Mouse (Mus musculus) liver, postnatal 0 days (tissue): ENCODE data around the gene Txndc16. TPM values are rescaled to one million over a fixed set of nuclear protein-coding genes. Genes with fewer than 3 reads are reported as not detected.

Source experiments
- ATAC-seq: fragments of 200-750 bp; cut with Nextera tagmentation; 2 replicates; pipeline ENCODE4 v1.8.0; 2017; ENCODE audit warnings: mild to moderate bottlenecking, moderate library complexity
- DNase-seq: peaks from one replicate; pipeline ENCODE4 v3.0.0-alpha.2; 2016
- H3K27ac ChIP-seq: fragments of 300-500 bp; sonication (generic); 2 replicates; pipeline ENCODE4 v1.5.1; 2014; ENCODE audit warnings: antibody characterized with exemption, moderate library complexity, mild to moderate bottlenecking, low read depth
- H3K27me3 ChIP-seq: fragments of 300-500 bp; sonication (generic); 2 replicates; pipeline ENCODE4 v1.6.1; 2014; ENCODE audit warnings: low read length, control low read depth, mixed read lengths; ENCODE audit not compliant: insufficient read depth
- H3K36me3 ChIP-seq: fragments of 300-500 bp; sonication (generic); replicated peaks from 2 replicates; pipeline ENCODE4 v1.6.1; 2014; ENCODE audit warnings: mild to moderate bottlenecking, control low read depth, low read length, moderate library complexity, mixed read lengths; ENCODE audit not compliant: insufficient read depth
- H3K4me1 ChIP-seq: fragments of 300-500 bp; sonication (generic); 2 replicates; pipeline ENCODE4 v1.6.1; 2014; ENCODE audit warnings: antibody characterized with exemption, mild to moderate bottlenecking, control low read depth; ENCODE audit not compliant: insufficient read depth
- H3K4me2 ChIP-seq: fragments of 300-500 bp; sonication (generic); 2 replicates; pipeline ENCODE4 v1.6.1; 2014; ENCODE audit warnings: low read depth, mild to moderate bottlenecking, low read length, moderate library complexity, mixed read lengths
- H3K4me3 ChIP-seq: fragments of 300-500 bp; sonication (generic); 2 replicates; pipeline ENCODE4 v1.5.1; 2014; ENCODE audit warnings: low read depth, low read length
- H3K9ac ChIP-seq: fragments of 300-500 bp; sonication (generic); replicated peaks from 2 replicates; pipeline ENCODE4 v1.6.1; 2014; ENCODE audit warnings: mild to moderate bottlenecking, moderate library complexity
- H3K9me3 ChIP-seq: fragments of 300-500 bp; sonication (generic); 2 replicates; pipeline ENCODE4 v1.6.1; 2016; ENCODE audit warnings: mild to moderate bottlenecking, control low read depth, low read length, mixed read lengths
- CTCF ChIP-seq: sonication (generic); IDR thresholded peaks from 2 replicates; pipeline ENCODE4 v1.5.1; 2016; ENCODE audit warnings: antibody characterized with exemption, low read depth
- EP300 ChIP-seq: IDR thresholded peaks from 2 replicates; pipeline ENCODE4 v1.6.1; 2016; ENCODE audit warnings: antibody characterized with exemption, low read depth, mild to moderate bottlenecking
- WGBS: fragments of 180-500 bp; shearing (Covaris S2); extraction: QIAGEN DNeasy Blood & Tissue Kit; methylation state at CpG from one replicate; pipeline ENCODE4 v1.1.7; 2014; ENCODE audit not compliant: insufficient replicate concordance; 5-methylcytosine and 5-hydroxymethylcytosine counted together
- polyA plus RNA-seq: library from polyadenylated mRNA; unstranded; fragments of >200 nt; fragmentation: Nextera tagmentation; extraction: Ambion mirVana; gene quantifications from 2 replicates; pipeline ENCODE4 v1.2.1, GENCODE M21; 2015

Gene Txndc16
- polyA plus RNA-seq, 1 experiment from 2014 or later, result 2.1 TPM

DNA sequence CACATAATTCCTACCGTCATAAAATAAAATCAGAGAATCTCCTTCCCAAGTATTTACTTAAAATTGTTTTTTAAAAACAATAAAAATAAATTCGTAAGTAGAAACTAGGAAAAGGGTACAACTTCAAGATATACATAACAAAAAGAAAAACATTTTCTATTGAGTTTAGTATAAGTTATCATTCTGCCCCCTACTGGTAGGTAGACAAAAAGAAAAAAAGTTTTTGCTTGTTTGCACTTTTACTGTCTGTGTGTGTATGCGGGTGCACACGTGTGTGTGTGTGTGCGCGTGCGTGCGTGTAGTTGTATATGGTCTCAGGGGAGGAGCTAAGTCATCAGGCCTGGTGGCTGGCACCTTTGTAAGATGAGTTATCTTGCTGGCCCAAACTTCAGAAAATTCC lies 52.8 kb downstream of the Txndc16 start:
- H3K9me3 ChIP-seq, result no peaks in the 10 kb centered on the region
- H3K27ac ChIP-seq, result no peak overlapping the region
- no peak overlapping the region for H3K4me3 ChIP-seq
- ATAC-seq, result no peak
- 76% methylated on average over 8 of the region's 8 CpGs for WGBS
- H3K36me3 ChIP-seq, result peaks cover 4% of the 10 kb centered on the region; the same call in 1 of the 2 replicates
- no peak for DNase-seq
- H3K4me1 ChIP-seq, result no peaks in the 10 kb centered on the region
- no peak overlapping the region for H3K9ac ChIP-seq
- no peaks in the 10 kb centered on the region for H3K27me3 ChIP-seq
- no peak for TF ChIP-seq EP300
- peak; percentile 23; the same call in 1 of the 2 replicates for TF ChIP-seq CTCF
- H3K4me2 ChIP-seq, result no peak overlapping the region

DNA sequence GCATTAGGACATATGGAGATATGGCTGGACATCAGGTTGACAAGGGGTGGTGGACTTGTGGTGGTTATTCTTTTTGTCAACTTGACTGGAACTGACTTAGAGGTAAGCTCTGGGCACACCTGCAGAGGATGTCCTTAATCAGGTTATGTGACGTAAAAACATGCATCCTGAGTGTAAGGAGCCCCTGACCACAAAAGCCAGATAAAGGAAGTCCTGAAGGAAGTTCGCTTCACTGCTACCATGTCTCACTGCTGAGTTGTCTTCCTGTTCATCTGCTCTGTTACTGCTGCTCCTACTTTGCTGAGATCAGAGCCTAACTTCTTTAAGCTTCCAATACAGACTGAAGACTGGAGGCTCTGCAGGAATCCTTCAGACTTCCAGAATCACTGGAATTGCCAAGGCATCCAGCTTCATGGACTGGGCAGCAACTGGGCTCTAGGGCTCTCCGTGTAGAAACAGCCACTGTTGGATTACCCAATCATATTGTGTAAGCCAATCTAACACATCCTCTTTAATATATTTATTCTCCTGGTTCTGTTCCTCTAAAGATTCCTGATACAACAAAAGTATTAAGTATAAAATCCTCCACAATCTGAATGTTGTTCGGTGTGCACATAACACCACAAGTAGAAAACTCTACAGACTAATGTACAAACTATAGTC lies 64.5 kb downstream of the Txndc16 start:
- no peak for DNase-seq
- TF ChIP-seq CTCF (no peak), EP300 (no peak)
- H3K4me1 ChIP-seq, result 0 out of 2 replicates have a peak, but pooled peaks cover 2% of the 10 kb centered on the region
- H3K27me3 ChIP-seq, result no peaks in the 10 kb centered on the region
- H3K27ac ChIP-seq, result no peak overlapping the region
- no peaks in the 10 kb centered on the region for H3K9me3 ChIP-seq
- no peak overlapping the region for H3K4me3 ChIP-seq
- no peak overlapping the region for H3K4me2 ChIP-seq
- no peak overlapping the region for H3K9ac ChIP-seq
- WGBS, result 39% methylated on average over 4 of the region's 4 CpGs
- H3K36me3 ChIP-seq, result 0 out of 2 replicates have a peak, but pooled peaks cover 6% of the 10 kb centered on the region
- ATAC-seq, result peak; percentile 63

DNA sequence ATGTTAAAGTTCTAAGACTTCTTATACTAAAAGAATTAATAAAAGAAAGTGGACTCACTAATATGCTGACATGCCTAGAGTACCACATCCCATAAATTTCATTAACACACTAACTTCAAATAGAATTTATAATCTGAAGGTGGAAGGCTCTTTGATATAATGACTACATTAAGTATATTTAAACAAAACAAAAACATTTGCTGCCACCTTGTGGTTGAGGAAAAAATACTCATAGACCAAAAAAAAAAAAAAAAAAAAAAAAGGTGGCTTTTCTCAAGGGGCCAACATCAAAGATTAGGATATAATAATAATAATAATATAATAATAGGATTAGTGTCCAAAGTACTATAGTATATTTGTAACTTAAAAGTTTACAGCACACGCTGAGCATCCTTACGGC lies 66.9 kb downstream of the Txndc16 start:
- H3K27ac ChIP-seq, result no peak overlapping the region
- no peak overlapping the region for H3K4me2 ChIP-seq
- 0 out of 2 replicates have a peak, but pooled peaks cover 2% of the 10 kb centered on the region for H3K4me1 ChIP-seq
- no peaks in the 10 kb centered on the region for H3K27me3 ChIP-seq
- no peaks in the 10 kb centered on the region for H3K9me3 ChIP-seq
- TF ChIP-seq CTCF (0 out of 2 replicates have a peak, but pooled peaks have one; percentile 10), EP300 (no peak)
- WGBS, result 73% methylated on average over 2 of the region's 2 CpGs
- H3K36me3 ChIP-seq, result 0 out of 2 replicates have a peak, but pooled peaks cover 6% of the 10 kb centered on the region
- DNase-seq (no peak), ATAC-seq (no peak)
- no peak overlapping the region for H3K9ac ChIP-seq
- no peak overlapping the region for H3K4me3 ChIP-seq

DNA sequence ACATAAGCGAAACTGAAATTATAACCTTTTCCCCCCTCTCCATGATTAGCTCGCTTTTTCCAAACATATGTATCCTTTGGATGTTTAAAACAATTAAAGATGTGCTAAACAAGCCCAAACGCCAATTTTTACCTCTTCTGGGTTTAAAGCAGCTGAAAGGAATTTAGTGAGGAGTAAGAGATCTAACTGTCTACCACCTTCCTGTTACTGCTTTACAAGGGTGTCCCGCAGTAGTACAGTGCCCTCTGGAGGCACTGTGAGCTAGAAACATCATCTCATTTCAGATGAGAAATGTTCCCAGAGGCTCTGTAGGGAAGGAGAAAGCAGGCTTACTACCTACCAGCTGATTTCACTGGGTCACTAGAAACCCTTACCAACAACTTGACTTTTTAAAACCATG lies 77.6 kb downstream of the Txndc16 start:
- Histone ChIP-seq H3K27me3 (no peaks in the 10 kb centered on the region), H3K9ac (no peak overlapping the region), H3K36me3 (no peaks in the 10 kb centered on the region), H3K4me2 (no peak overlapping the region), H3K4me1 (no peaks in the 10 kb centered on the region), H3K4me3 (no peak overlapping the region), H3K27ac (no peak overlapping the region), H3K9me3 (no peaks in the 10 kb centered on the region)
- 34% methylated on average over 4 of the region's 4 CpGs for WGBS
- TF ChIP-seq CTCF, result peak; percentile 75
- TF ChIP-seq EP300, result no peak
- DNase-seq (no peak), ATAC-seq (no peak)

DNA sequence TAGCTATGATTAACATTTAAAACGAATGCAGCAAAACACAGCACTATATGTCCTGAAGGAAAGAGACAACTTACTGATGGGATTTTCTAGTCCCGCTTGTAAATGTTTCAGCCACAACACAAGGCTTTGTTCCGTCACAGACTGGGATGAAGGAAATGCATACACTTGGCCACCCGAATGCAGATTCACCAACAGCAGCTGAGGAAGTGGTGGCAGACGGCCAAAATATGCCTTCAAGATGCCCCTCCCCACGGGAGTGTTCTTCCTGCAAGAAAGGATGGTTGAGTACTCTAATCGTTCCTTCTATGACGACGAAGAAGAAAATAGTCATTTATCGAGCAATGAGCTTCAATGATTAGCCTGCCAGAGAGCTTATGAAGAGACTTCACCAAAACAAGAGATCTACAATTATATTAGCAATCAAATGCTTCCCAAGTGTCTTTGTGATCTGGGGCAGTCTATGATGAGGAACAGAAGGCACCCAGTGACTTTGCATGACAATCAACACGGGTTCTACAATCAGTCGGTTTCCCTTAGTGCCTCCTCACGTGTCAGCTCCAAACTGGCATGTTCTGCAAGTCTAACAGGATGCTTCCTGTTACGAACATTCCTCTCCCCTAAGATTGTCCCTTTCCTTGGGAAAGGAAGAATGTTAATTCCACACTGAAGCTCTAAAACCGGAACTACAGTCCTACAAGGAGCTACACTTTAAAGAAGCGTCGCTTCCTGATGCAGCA lies 79.6 kb downstream of the Txndc16 start:
- Histone ChIP-seq H3K9me3 (no peaks in the 10 kb centered on the region), H3K9ac (no peak overlapping the region), H3K27ac (no peak overlapping the region), H3K27me3 (no peaks in the 10 kb centered on the region), H3K4me1 (no peaks in the 10 kb centered on the region), H3K4me2 (no peak overlapping the region), H3K4me3 (no peak overlapping the region), H3K36me3 (no peaks in the 10 kb centered on the region)
- TF ChIP-seq EP300, result no peak
- no peak for TF ChIP-seq CTCF
- ATAC-seq (no peak), DNase-seq (no peak)
- WGBS, result 54% methylated on average over 17 of the region's 17 CpGs

DNA sequence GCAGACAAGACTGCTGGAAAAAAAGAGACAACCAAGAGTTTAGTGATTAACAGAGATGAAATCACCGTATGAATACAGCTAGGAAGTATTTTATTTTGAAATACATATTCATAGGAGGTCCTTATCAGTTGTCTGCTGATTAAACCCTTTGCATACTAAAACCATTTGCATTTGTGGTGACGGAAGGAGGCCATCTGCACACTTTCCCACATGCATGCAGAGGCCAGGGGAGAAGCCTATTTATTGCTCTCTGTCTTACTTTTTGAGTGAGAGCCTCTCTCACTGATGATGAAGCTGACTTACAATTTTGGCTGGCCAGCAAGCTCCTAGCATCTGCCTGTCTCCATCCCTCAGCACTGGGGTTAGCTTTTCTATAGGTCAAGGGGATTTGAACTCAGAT lies 84.2 kb downstream of the Txndc16 start:
- TF ChIP-seq EP300, result no peak
- no peak for TF ChIP-seq CTCF
- Histone ChIP-seq H3K36me3 (no peaks in the 10 kb centered on the region), H3K4me1 (no peaks in the 10 kb centered on the region), H3K27me3 (no peaks in the 10 kb centered on the region), H3K9ac (no peak overlapping the region), H3K27ac (no peak overlapping the region), H3K4me3 (no peak overlapping the region), H3K4me2 (no peak overlapping the region), H3K9me3 (no peaks in the 10 kb centered on the region)
- no peak for DNase-seq
- 62% methylated on average over 2 of the region's 2 CpGs for WGBS
- ATAC-seq, result no peak
